Mouse (Mus musculus): ENCODE results near the gene Mrgprd.

DNA sequence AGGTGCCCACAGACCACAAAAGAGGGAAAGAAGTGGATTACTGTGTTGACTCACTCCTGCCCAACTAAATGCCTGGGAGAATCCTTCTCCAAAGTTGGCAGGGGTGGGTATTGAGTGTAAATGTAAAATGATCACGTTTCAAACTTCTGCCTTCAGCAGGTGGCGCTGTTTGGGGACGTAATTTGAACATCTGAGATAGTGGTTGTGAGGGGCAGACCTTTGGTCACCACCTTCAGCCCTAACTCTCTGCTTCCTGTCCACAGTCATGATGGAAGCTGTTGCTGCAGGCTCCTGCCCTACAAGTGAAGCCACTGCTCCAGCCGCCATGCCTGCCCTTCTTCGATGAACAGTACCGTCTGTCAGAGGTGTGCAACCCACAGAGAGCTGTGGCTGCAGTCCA is 20.8 kb upstream of the Mrgprd start:
- TF ChIP-seq POLR2A (IDR thresholded peaks at IDR 0.05; ENCODE audit: low read depth, low read length), result no peak
- TF ChIP-seq CTCF (conservative IDR thresholded peaks at IDR 0.05; ENCODE audit: insufficient read depth, insufficient read length, low read depth, low read length), result no peak
